Mouse (Mus musculus): ENCODE results near the gene Ncmap.

DNA sequence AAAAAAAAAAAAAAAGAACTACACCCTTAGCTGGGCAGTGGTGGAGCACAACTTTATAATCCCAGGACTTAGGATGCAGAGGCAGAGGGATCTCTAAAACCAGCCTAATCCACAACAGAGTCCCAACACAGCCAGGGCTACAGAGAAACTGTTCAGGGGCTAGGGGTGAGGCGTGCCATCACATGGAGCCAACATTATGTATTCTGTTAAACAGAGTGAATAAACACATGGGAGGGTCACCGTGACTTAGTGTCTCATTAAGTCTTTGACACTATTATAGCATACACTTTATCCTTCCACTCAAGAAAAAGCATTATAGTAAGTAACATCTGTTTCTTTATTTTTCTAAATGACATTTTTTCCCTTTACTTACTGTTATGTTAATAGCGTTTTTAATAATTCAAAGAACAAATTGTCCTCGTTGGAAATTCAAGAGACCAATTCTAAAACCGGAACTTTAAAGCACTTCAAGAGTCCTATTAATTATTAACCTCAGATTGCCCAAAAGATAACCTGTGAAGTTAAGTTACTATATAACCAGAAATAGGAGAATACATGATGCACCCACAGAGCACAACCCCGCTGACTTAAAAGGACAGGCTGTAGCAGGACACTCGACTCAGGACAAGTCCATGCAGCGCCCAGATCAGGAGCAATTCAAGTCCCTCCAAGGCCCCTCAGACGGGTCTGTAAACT, 62.6 kb downstream of the Ncmap start:
- TF ChIP-seq CTCF (IDR thresholded peaks at IDR 0.05; ENCODE audit: low read depth, low read length) (no peak), POLR2AphosphoS5 (IDR thresholded peaks at IDR 0.05; ENCODE audit: insufficient replicate concordance, low read depth, low read length) (no peak), GATA1 (IDR thresholded peaks at IDR 0.05; ENCODE audit: borderline replicate concordance, low read length) (no peak), GATA2 (IDR thresholded peaks at IDR 0.05; ENCODE audit: borderline replicate concordance, low read depth, low read length) (no peak)
